Mouse (Mus musculus): ENCODE measurements around the gene Ywhag. TPM values are rescaled to one million over a fixed set of nuclear protein-coding genes. Genes with fewer than 3 reads are reported as not detected.

The Ywhag gene
- total RNA-seq, 2 experiments from 2014 or later = 11.6 to 35.2 TPM

Other genes with a start within 250 kb of the Ywhag start
- 9.6 TPM in 1 of 2 replicates, not detected in the other for gene Tmem120a, start 190.2 kb downstream of the Ywhag start, total RNA-seq (2015; ENCODE audit: low replicate concordance)
- 0.77 TPM in 1 of 2 replicates, not detected in the other for gene Tmem120a, start 190.2 kb downstream of the Ywhag start, total RNA-seq (2017; ENCODE audit: low replicate concordance)
- gene Styxl1, start 156.2 kb downstream of the Ywhag start, total RNA-seq (2015; ENCODE audit: low replicate concordance) = not detected in 2 replicates
- not detected in 2 replicates for gene Styxl1, start 156.2 kb downstream of the Ywhag start, total RNA-seq (2017; ENCODE audit: low replicate concordance)
- gene Mdh2, start 156.1 kb downstream of the Ywhag start, total RNA-seq (2015; ENCODE audit: low replicate concordance) = 156 and 193 TPM in 2 replicates
- gene Mdh2, start 156.1 kb downstream of the Ywhag start, total RNA-seq (2017; ENCODE audit: low replicate concordance) = 74.0 and 81.6 TPM in 2 replicates
- not detected in 2 replicates for gene Srrm3, start 127.7 kb downstream of the Ywhag start, total RNA-seq (2015; ENCODE audit: low replicate concordance)
- gene Srrm3, start 127.7 kb downstream of the Ywhag start, total RNA-seq (2017; ENCODE audit: low replicate concordance) = not detected in 2 replicates
- not detected in 2 replicates for gene Hspb1, start 46.7 kb downstream of the Ywhag start, total RNA-seq (2015; ENCODE audit: low replicate concordance)
- gene Hspb1, start 46.7 kb downstream of the Ywhag start, total RNA-seq (2017; ENCODE audit: low replicate concordance) = not detected in 2 replicates
- gene Ssc4d, start 39.9 kb upstream of the Ywhag start, total RNA-seq (2015; ENCODE audit: low replicate concordance) = not detected in 2 replicates
- not detected in 2 replicates for gene Ssc4d, start 39.9 kb upstream of the Ywhag start, total RNA-seq (2017; ENCODE audit: low replicate concordance)
- gene Zp3, start 45.5 kb upstream of the Ywhag start, total RNA-seq (2015; ENCODE audit: low replicate concordance) = not detected in 2 replicates
- not detected in 2 replicates for gene Zp3, start 45.5 kb upstream of the Ywhag start, total RNA-seq (2017; ENCODE audit: low replicate concordance)
- gene Dtx2, start 60.2 kb upstream of the Ywhag start, total RNA-seq (2015; ENCODE audit: low replicate concordance) = 1.8 and 3.8 TPM in 2 replicates
- 0.13 and 2.3 TPM in 2 replicates for gene Dtx2, start 60.2 kb upstream of the Ywhag start, total RNA-seq (2017; ENCODE audit: low replicate concordance)
- not detected in 2 replicates for gene Upk3b, start 103.9 kb upstream of the Ywhag start, total RNA-seq (2015; ENCODE audit: low replicate concordance)
- gene Upk3b, start 103.9 kb upstream of the Ywhag start, total RNA-seq (2017; ENCODE audit: low replicate concordance) = not detected in 2 replicates
- gene Upk3bl, start 119.9 kb upstream of the Ywhag start, total RNA-seq (2015; ENCODE audit: low replicate concordance) = not detected in 2 replicates
- gene Upk3bl, start 119.9 kb upstream of the Ywhag start, total RNA-seq (2017; ENCODE audit: low replicate concordance) = not detected in 2 replicates
- 2.5 and 10.5 TPM in 2 replicates for gene Rasa4, start 149.3 kb upstream of the Ywhag start, total RNA-seq (2015; ENCODE audit: low replicate concordance)
- gene Rasa4, start 149.3 kb upstream of the Ywhag start, total RNA-seq (2017; ENCODE audit: low replicate concordance) = 0.83 and 2.8 TPM in 2 replicates
- gene Polr2j, start 182.0 kb upstream of the Ywhag start, total RNA-seq (2015; ENCODE audit: low replicate concordance) = 34.4 and 43.2 TPM in 2 replicates
- gene Polr2j, start 182.0 kb upstream of the Ywhag start, total RNA-seq (2017; ENCODE audit: low replicate concordance) = 32.5 and 45.4 TPM in 2 replicates
- 24.1 and 31.9 TPM in 2 replicates for gene Lrwd1, start 201.5 kb upstream of the Ywhag start, total RNA-seq (2015; ENCODE audit: low replicate concordance)
- gene Lrwd1, start 201.5 kb upstream of the Ywhag start, total RNA-seq (2017; ENCODE audit: low replicate concordance) = 42.2 and 51.7 TPM in 2 replicates
- gene Alkbh4, start 201.5 kb upstream of the Ywhag start, total RNA-seq (2015; ENCODE audit: low replicate concordance) = 18.0 and 22.6 TPM in 2 replicates
- gene Alkbh4, start 201.5 kb upstream of the Ywhag start, total RNA-seq (2017; ENCODE audit: low replicate concordance) = 10.3 and 13.4 TPM in 2 replicates
- gene Orai2, start 236.1 kb upstream of the Ywhag start, total RNA-seq (2015; ENCODE audit: low replicate concordance) = 7.5 and 7.6 TPM in 2 replicates
- 2.9 and 5.8 TPM in 2 replicates for gene Orai2, start 236.1 kb upstream of the Ywhag start, total RNA-seq (2017; ENCODE audit: low replicate concordance)

Measured in erythroid progenitor cell, adult 5-6 weeks (primary cell).